Mouse (Mus musculus): ENCODE measurements at regions not wholly inside any gene's neighbourhood (a gene's known extent, or its start where the extent isn't known, plus 50 kb on each side); places are given as distances from the start of the nearest gene placed in this dataset.

DNA sequence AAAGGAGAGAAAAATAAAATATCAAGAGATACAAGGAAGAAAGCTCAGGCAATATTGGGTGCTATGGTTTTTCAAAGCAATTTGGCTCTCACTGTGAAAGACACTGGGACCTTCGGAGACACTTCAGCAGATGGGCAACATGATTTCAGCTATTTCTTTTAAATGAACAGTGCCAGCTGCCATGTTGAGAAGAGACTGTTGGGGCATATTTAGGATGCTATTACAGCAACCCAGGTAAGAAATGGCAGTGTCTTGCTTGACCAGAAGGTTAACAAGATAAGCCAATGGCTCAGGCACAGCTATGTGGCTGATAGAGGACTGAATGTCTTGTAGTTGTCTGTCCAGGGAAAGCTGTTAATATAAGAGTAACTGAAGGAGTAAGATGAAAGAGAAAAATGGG is 348.6 kb downstream of the Ankrd7 start:
- in situ Hi-C loops (cut with MboI, MseI) = no loop called here

GRCm38 (mm10) chr6:19215124-19215523 is 349.0 kb downstream of the Ankrd7 start:
- in situ Hi-C loops (cut with MboI, MseI) = no loop called here

GRCm38 (mm10) chr6:19264075-19264819 is 398.1 kb downstream of the Ankrd7 start:
- in situ Hi-C loops (cut with MboI, MseI) = no loop called here

GRCm38 (mm10) chr6:19273207-19273606 is 407.1 kb downstream of the Ankrd7 start:
- in situ Hi-C loops (cut with MboI, MseI) = loop anchor here (5.0 kb wide), 1 partner anchor 79 kb away; no protein-coding TSS in a partner anchor

DNA sequence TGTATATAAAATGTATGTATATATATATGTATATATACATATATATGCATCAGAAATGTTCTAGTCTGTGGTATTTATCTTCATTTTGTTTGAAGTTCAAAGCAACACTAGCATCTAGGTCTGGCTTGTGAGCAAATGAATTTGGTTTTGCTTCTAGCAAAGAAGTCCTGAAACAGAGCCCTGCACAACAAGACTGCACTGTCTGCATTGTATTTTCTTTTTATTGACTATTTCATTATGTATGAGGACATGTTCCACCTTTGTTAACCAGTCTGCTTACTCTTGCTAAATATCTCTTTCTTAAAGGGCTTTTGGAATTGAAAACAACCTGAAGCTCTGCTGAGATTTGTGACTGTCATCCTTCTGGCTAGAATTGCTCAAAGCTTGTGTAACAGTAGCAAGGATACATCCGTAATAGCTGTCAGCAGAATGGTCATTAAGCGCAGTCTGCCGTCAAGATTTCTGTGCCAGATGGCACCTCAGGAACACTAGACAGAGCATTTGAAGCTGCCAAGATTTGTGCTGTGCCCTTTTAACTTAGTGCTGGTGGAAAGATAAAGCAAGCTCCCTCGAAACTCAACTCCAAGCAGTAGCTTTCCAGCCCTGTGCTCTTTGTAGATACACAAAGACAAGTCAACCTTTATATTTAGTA is 416.7 kb downstream of the Ankrd7 start:
- in situ Hi-C loops (cut with MboI, MseI) = no loop called here

GRCm38 (mm10) chr6:19332659-19333058 is 466.5 kb downstream of the Ankrd7 start:
- in situ Hi-C loops (cut with MboI, MseI) = no loop called here

DNA sequence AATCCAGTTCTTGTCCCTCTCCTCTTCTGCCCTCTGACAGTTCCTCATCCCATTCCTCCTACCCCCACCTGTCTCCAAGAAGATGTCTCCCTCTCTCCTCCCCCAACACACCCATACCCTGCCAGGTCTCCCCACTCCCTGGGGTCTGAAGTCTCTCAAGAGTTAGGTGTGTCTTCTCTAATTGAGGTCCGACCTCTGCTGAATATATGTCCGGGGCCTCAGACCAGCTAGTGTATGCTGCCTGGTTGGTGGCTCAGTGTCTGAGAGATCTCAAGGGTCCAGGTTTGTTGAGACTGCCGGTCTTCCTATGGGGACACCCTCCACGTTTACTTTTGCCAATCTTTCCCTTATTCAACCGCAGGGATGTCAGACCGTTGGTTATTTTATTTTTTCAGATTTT is 469.5 kb downstream of the Ankrd7 start:
- in situ Hi-C loops (cut with MboI, MseI) = no loop called here

GRCm38 (mm10) chr6:19338470-19338869 is 472.4 kb downstream of the Ankrd7 start:
- in situ Hi-C loops (cut with MboI, MseI) = no loop called here

Measured in T-helper 1 cell (primary cell).